Comparison of ENCODE assay signal across 21 mouse cellular contexts in genomic region chrX:145490417-145490816, GRCm38 (mm10). TPM values are rescaled to one million over a fixed set of nuclear protein-coding genes. Genes with fewer than 3 reads are reported as not detected.
DNase-seq lines count a peak whose midpoint lies in the region; ATAC-seq and TF ChIP-seq lines count a peak whose summit lies in the region.
"Had no signal": no experiment of that assay in that cellular context is flagged by ENCODE, and none has a peak within 500 bp of the region (broad histone marks: within the 10 kb centered on the region; RNA-seq: fewer than 3 reads in every experiment).

No protein-coding gene starts in this region.

- peak overlapping the region; percentile 23; the same call in 1 of the 2 replicates for H3K27ac ChIP-seq in liver, embryonic 13.5 days
- peak overlapping the region; percentile 75; the same call in 1 of the 2 replicates for H3K27ac ChIP-seq in liver, postnatal 0 days (ENCODE audit: low read depth)
- no peak overlapping the region for H3K27ac ChIP-seq in kidney, embryonic 16.5 days (ENCODE audit: low read length)
- H3K27ac ChIP-seq in layer of hippocampus, adult 2 months: no peak overlapping the region
- H3K27ac ChIP-seq: embryonic facial prominence, embryonic 13.5 days; forebrain, embryonic 15.5 days; heart, adult 2 months; heart, embryonic 15.5 days; hindbrain, embryonic 10.5 days; hindbrain, embryonic 14.5 days had no signal

- no peak for TF ChIP-seq CTCF in Patski (IDR thresholded peaks at IDR 0.05)
- TF ChIP-seq CTCF in liver, postnatal 0 days (IDR thresholded peaks at IDR 0.05; ENCODE audit: low read depth): no peak
- TF ChIP-seq CTCF in layer of hippocampus, adult 2 months (conservative IDR thresholded peaks at IDR 0.05): no peak

- H3K36me3 ChIP-seq in liver, embryonic 13.5 days: no peaks in the 10 kb centered on the region; the same call in 1 of the 2 replicates
- H3K36me3 ChIP-seq in liver, postnatal 0 days (replicated peaks; ENCODE audit: insufficient read depth, low read length): no peaks in the 10 kb centered on the region
- H3K36me3 ChIP-seq in kidney, embryonic 16.5 days (ENCODE audit: insufficient read depth, low read length): peaks cover 5% of the 10 kb centered on the region; the same call in 1 of the 2 replicates
- H3K36me3 ChIP-seq: forebrain, embryonic 15.5 days; heart, embryonic 15.5 days had no signal

- no peaks in the 10 kb centered on the region for H3K9me3 ChIP-seq in liver, embryonic 13.5 days (replicated peaks)
- no peaks in the 10 kb centered on the region for H3K9me3 ChIP-seq in liver, postnatal 0 days (ENCODE audit: low read length)
- H3K9me3 ChIP-seq in kidney, embryonic 16.5 days (ENCODE audit: low read length): no peaks in the 10 kb centered on the region
- H3K9me3 ChIP-seq: embryonic facial prominence, embryonic 13.5 days; forebrain, embryonic 15.5 days; heart, embryonic 15.5 days; hindbrain, embryonic 10.5 days had no signal

- H3K4me1 ChIP-seq in liver, embryonic 13.5 days (replicated peaks): peaks cover 19% of the 10 kb centered on the region
- peaks cover 3% of the 10 kb centered on the region; the same call in 1 of the 2 replicates for H3K4me1 ChIP-seq in liver, postnatal 0 days (ENCODE audit: insufficient read depth)
- no peaks in the 10 kb centered on the region; the same call in 1 of the 2 replicates for H3K4me1 ChIP-seq in kidney, embryonic 16.5 days (ENCODE audit: insufficient read depth, low read length)
- H3K4me1 ChIP-seq: embryonic facial prominence, embryonic 13.5 days; forebrain, embryonic 15.5 days; heart, embryonic 15.5 days; hindbrain, embryonic 10.5 days had no signal

- 52% methylated on average over 3 of the region's 3 CpGs for WGBS in liver, embryonic 13.5 days (ENCODE audit: insufficient replicate concordance)
- 48% methylated on average over 3 of the region's 3 CpGs for WGBS in liver, postnatal 0 days (ENCODE audit: insufficient replicate concordance)
- WGBS in kidney, embryonic 16.5 days: 86% methylated on average over 3 of the region's 3 CpGs

- no peak for TF ChIP-seq EP300 in liver, postnatal 0 days (IDR thresholded peaks at IDR 0.05; ENCODE audit: low read depth)

- in situ Hi-C loops in Patski (cut with MboI; ENCODE audit: low pct_unique_long_range_greater_than_20kb): no loop called here

- H3K9ac ChIP-seq in liver, embryonic 13.5 days: no peak overlapping the region
- H3K9ac ChIP-seq in liver, postnatal 0 days (replicated peaks): no peak overlapping the region
- H3K9ac ChIP-seq in kidney, embryonic 16.5 days (replicated peaks; ENCODE audit: low read length): no peak overlapping the region
- H3K9ac ChIP-seq: embryonic facial prominence, embryonic 13.5 days; forebrain, embryonic 15.5 days; heart, embryonic 15.5 days; hindbrain, embryonic 14.5 days had no signal

- H3K27me3 ChIP-seq in Patski: peaks cover 10% of the 10 kb centered on the region
- no peaks in the 10 kb centered on the region for H3K27me3 ChIP-seq in liver, embryonic 13.5 days
- H3K27me3 ChIP-seq in liver, postnatal 0 days (ENCODE audit: insufficient read depth, low read length): no peaks in the 10 kb centered on the region
- no peaks in the 10 kb centered on the region for H3K27me3 ChIP-seq in kidney, embryonic 16.5 days (ENCODE audit: insufficient read depth, low read length)
- H3K27me3 ChIP-seq: embryonic facial prominence, embryonic 13.5 days; forebrain, embryonic 15.5 days; heart, embryonic 15.5 days had no signal

- H3K4me3 ChIP-seq in liver, embryonic 13.5 days (replicated peaks): no peak overlapping the region
- no peak overlapping the region for H3K4me3 ChIP-seq in liver, postnatal 0 days (ENCODE audit: low read depth, low read length)
- H3K4me3 ChIP-seq in kidney, embryonic 16.5 days (ENCODE audit: low read length): no peak overlapping the region
- H3K4me3 ChIP-seq in layer of hippocampus, adult 2 months: no peak overlapping the region
- H3K4me3 ChIP-seq: embryonic facial prominence, embryonic 13.5 days; erythroblast, embryonic 14.5 days; forebrain, embryonic 15.5 days; heart, adult 2 months; heart, embryonic 15.5 days; hindbrain, embryonic 10.5 days had no signal

- POLR2A ChIA-PET in Patski (lab: Charles Lee): interaction anchor here (1.3 kb wide), 1 partner anchor 10 kb away, joined by 3 read pairs; no protein-coding TSS in a partner anchor

- no peak overlapping the region for H3K4me2 ChIP-seq in liver, embryonic 13.5 days
- H3K4me2 ChIP-seq in liver, postnatal 0 days (ENCODE audit: low read depth, low read length): no peak overlapping the region
- no peak overlapping the region for H3K4me2 ChIP-seq in kidney, embryonic 16.5 days (replicated peaks; ENCODE audit: low read depth, low read length)
- H3K4me2 ChIP-seq: embryonic facial prominence, embryonic 13.5 days; forebrain, embryonic 15.5 days; heart, embryonic 11.5 days; heart, embryonic 15.5 days; hindbrain, embryonic 14.5 days had no signal

- ATAC-seq in Patski: peak; percentile 35
- ATAC-seq in liver, embryonic 13.5 days (ENCODE audit: low read depth): peak; percentile 58
- peak; percentile 97 for ATAC-seq in liver, postnatal 0 days
- no peak for ATAC-seq in kidney, embryonic 16.5 days (ENCODE audit: low FRiP score, low TSS enrichment)
- no peak for ATAC-seq in erythroid progenitor cell, adult 5-6 weeks (replicated peaks; ENCODE audit: low FRiP score, poor library complexity, severe bottlenecking)
- ATAC-seq: forebrain, embryonic 15.5 days had no signal

- CTCF ChIA-PET in Patski (lab: Charles Lee): no interaction called here

- DNase-seq in 3T3-L1 (ENCODE audit: low read depth, low spot score): peak; percentile 40
- no peak for DNase-seq in Patski (ENCODE audit: low read depth, low spot score)
- no peak for DNase-seq in liver, embryonic 13.5 days
- no peak for DNase-seq in liver, postnatal 0 days
- DNase-seq in layer of hippocampus, postnatal 14 days (ENCODE audit: low spot score in 2 of 2): no peak
- no peak for DNase-seq in layer of hippocampus, adult 2 months (ENCODE audit: low spot score in 2 of 2)
- DNase-seq: adrenal gland, postnatal 14 days; cerebellum, adult 11-12 months; cerebellum, adult 9-10 months; cerebellum, postnatal 25 days; gastrocnemius, postnatal 10 days; heart, adult 2 months had no signal

RNA-seq across cellular contexts. Expression of gene Amot, which starts 14.6 kb away (rescaled TPM):
- polyA plus RNA-seq in Patski (2021): 114 TPM
- 5.2 and 6.4 TPM in 2 replicates for polyA plus RNA-seq in liver, embryonic 13.5 days (2015; fragmentation: Nextera tagmentation; extraction: Ambion mirVana)
- polyA plus RNA-seq in liver, postnatal 0 days (2015; fragmentation: Nextera tagmentation; extraction: Ambion mirVana): 4.3 and 4.9 TPM in 2 replicates
- polyA plus RNA-seq in kidney, embryonic 16.5 days (2015; fragmentation: Nextera tagmentation; extraction: Ambion mirVana): 25.5 TPM in 2 replicates
- total RNA-seq in layer of hippocampus, postnatal 14 days (2021): 10 to 100 TPM; 30.9 to 32.4 TPM
- 0.36 and 5.9 TPM in 2 replicates for total RNA-seq in erythroid progenitor cell, adult 5-6 weeks (2015; ENCODE audit: low replicate concordance)
- total RNA-seq in erythroid progenitor cell, adult 5-6 weeks (2017; ENCODE audit: low replicate concordance): 1.3 TPM in 1 of 2 replicates, not detected in the other
- total RNA-seq in layer of hippocampus, adult 2 months (2021): 10 to 100 TPM; 26.7 to 31.9 TPM

Comparison
In these comparisons a context has a peak if more than half of its experiments do, and no peak if none do; other contexts are left out.
1. ATAC-seq: peak in Patski (single experiment), liver, embryonic 13.5 days (single experiment) and liver, postnatal 0 days (single experiment); none in kidney, embryonic 16.5 days (single experiment) and erythroid progenitor cell, adult 5-6 weeks (single experiment).
2. H3K27ac ChIP-seq: peak in liver, embryonic 13.5 days (single experiment) and liver, postnatal 0 days (single experiment); none in kidney, embryonic 16.5 days (single experiment) and layer of hippocampus, adult 2 months (single experiment).